Mouse (Mus musculus) embryonic facial prominence, embryonic 11.5 days (tissue): ENCODE results near the gene Cryz. TPM values are rescaled to one million over a fixed set of nuclear protein-coding genes. Genes with fewer than 3 reads are reported as not detected.
A peak's percentile ranks its signal among the peaks of the same experiment; 100 is the strongest.

Experiments
- ATAC-seq: fragments of 200-750 bp; cut with Nextera tagmentation; replicated peaks from 2 replicates; pipeline ENCODE4 v1.8.0; 2017; ENCODE audit warnings: low read depth; ENCODE audit not compliant: insufficient number of reproducible peaks, low FRiP score, low TSS enrichment
- DNase-seq: peaks from one replicate; pipeline ENCODE4 v3.0.0-alpha.2; 2015; ENCODE audit warnings: low spot score
- H3K27ac ChIP-seq: fragments of 300-500 bp; sonication (generic); replicated peaks from 2 replicates; pipeline ENCODE4 v1.5.1; 2014; ENCODE audit warnings: mild to moderate bottlenecking, low read depth, low read length, control low read depth
- H3K27me3 ChIP-seq: fragments of 300-500 bp; sonication (generic); 2 replicates; pipeline ENCODE4 v1.6.1; 2014; ENCODE audit warnings: mild to moderate bottlenecking, low read length, moderate library complexity, mixed read lengths; ENCODE audit not compliant: control insufficient read depth, insufficient read depth
- H3K36me3 ChIP-seq: fragments of 300-500 bp; sonication (generic); replicated peaks from 2 replicates; pipeline ENCODE4 v1.6.1; 2014; ENCODE audit warnings: low read depth, mild to moderate bottlenecking, low read length, moderate library complexity, mixed read lengths; ENCODE audit not compliant: control insufficient read depth, insufficient read depth
- H3K4me1 ChIP-seq: fragments of 300-500 bp; sonication (generic); 2 replicates; pipeline ENCODE4 v1.6.1; 2014; ENCODE audit warnings: low read length, mixed read lengths; ENCODE audit not compliant: control insufficient read depth, insufficient read depth
- H3K4me2 ChIP-seq: fragments of 300-500 bp; sonication (generic); 2 replicates; pipeline ENCODE4 v1.6.1; 2014; ENCODE audit warnings: low read depth, mild to moderate bottlenecking, control low read depth, low read length, moderate library complexity
- H3K4me3 ChIP-seq: fragments of 300-500 bp; sonication (generic); 2 replicates; pipeline ENCODE4 v1.5.1; 2014; ENCODE audit warnings: low read depth, low read length, control low read depth
- H3K9ac ChIP-seq: fragments of 300-500 bp; sonication (generic); replicated peaks from 2 replicates; pipeline ENCODE4 v1.6.1; 2014; ENCODE audit warnings: mild to moderate bottlenecking, control low read depth, low read length
- H3K9me3 ChIP-seq: fragments of 300-500 bp; sonication (generic); replicated peaks from 2 replicates; pipeline ENCODE4 v1.6.1; 2016; ENCODE audit warnings: mild to moderate bottlenecking, low read length, inconsistent platforms, mixed read lengths; ENCODE audit not compliant: control insufficient read depth
- WGBS: fragments of 180-500 bp; shearing (Covaris S2); extraction: QIAGEN DNeasy Blood & Tissue Kit; methylation state at CpG from one replicate; pipeline ENCODE4 v1.1.7; 2014; 5-methylcytosine and 5-hydroxymethylcytosine counted together
- polyA plus RNA-seq: library from polyadenylated mRNA; unstranded; fragments of >200 nt; fragmentation: Nextera tagmentation; extraction: Ambion mirVana; gene quantifications from 2 replicates; pipeline ENCODE4 v1.2.1, GENCODE M21; 2014

The Cryz gene
- polyA plus RNA-seq, 1 experiment from 2014 or later: 30.5 TPM

DNA sequence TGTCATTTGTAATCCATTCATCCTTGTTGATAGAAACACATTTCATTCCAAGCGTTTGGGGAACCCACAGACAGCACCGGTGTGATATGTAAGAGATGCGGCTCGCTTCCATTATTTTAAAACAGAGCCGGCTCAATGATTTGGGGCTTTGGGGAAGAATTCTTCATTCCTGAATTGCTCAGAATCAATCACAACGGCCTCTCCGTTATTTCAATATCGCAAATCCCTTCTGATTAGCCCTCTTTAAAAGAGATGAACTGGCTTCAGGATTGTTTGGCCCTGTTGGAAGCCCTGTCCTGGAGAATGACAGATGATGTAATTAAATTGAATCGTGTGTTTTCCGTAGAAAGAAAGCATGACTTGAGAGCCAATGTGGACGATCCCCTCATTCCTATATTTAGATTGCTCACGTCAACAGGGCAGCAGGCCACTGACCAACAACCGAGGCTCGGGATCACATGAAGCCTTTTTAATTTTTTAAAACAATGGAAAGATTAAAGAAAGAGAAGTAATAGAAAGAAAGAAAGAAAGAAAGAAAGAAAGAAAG, 26.4 kb upstream of the Cryz start:
- Histone ChIP-seq H3K36me3 (no peaks in the 10 kb centered on the region), H3K9me3 (no peaks in the 10 kb centered on the region), H3K27me3 (peaks cover 4% of the 10 kb centered on the region; the same call in 1 of the 2 replicates), H3K4me3 (no peak overlapping the region), H3K27ac (no peak overlapping the region), H3K4me2 (no peak overlapping the region), H3K9ac (no peak overlapping the region), H3K4me1 (0 out of 2 replicates have a peak, but pooled peaks cover 4% of the 10 kb centered on the region)
- 42% methylated on average over 14 of the region's 14 CpGs for WGBS
- DNase-seq (no peak), ATAC-seq (no peak)

DNA sequence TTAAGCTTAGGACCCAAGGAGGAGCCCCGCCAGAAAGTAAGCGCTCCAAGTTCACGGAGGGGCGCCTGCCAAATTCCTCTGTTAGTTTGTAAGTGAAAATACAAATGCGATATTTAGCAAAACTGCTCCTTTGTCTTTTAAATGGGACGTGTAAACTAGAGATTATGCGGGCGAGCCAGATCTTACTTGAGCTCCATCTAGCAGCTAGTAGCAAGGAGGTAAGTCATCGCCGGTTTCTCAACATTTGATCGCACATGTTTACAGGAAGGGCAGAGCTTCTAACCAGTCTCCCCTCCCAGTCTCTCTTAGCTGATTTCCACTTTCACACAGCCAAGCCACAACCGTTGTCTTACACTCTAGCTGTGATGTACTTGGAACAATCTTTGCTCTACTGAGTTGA, 25.7 kb upstream of the Cryz start:
- Histone ChIP-seq H3K9ac (no peak overlapping the region; the same call in 1 of the 2 replicates), H3K4me1 (0 out of 2 replicates have a peak, but pooled peaks cover 4% of the 10 kb centered on the region), H3K4me2 (peak overlapping the region; percentile 32), H3K27ac (peak overlapping the region; percentile 30; the same call in 1 of the 2 replicates), H3K27me3 (peaks cover 4% of the 10 kb centered on the region; the same call in 1 of the 2 replicates), H3K36me3 (no peaks in the 10 kb centered on the region), H3K4me3 (0 out of 2 replicates have a peak overlapping the region, but pooled peaks have one; percentile 2), H3K9me3 (no peaks in the 10 kb centered on the region)
- no peak for DNase-seq
- no peak for ATAC-seq
- 3% methylated on average over 12 of the region's 12 CpGs for WGBS

DNA sequence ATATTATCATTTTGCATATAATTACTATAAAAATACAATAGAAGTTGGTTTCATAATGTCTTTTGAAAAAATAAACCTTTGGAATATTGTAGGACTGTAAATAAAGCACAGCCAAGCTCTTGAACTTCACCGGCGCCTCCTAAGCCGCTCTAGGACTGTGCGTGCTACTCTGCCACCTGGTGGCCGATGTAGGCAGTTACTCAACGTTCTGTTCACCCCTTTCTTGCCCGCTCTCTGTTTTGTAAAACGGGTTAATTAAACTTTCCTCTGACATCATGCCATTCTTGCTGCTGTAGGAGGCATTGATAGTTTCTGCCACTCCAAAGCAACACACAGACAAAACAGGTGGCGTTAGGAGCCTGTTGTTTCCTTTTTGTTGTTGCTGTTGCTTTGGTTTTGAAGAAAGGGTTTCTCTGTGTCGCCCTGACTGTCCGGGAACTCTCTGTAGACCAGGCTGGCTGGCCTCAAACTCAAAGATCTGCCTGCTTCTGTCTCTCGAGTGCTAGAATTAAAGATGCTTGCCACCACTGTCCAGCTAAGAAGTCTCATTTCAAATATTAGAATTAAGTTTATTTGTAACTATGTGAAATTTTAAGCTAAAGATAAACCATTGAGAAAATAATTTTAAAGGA, 24.1 kb upstream of the Cryz start:
- no peak overlapping the region for H3K9ac ChIP-seq
- ATAC-seq: peak; percentile 73; the same call in 1 of the 2 replicates

DNA sequence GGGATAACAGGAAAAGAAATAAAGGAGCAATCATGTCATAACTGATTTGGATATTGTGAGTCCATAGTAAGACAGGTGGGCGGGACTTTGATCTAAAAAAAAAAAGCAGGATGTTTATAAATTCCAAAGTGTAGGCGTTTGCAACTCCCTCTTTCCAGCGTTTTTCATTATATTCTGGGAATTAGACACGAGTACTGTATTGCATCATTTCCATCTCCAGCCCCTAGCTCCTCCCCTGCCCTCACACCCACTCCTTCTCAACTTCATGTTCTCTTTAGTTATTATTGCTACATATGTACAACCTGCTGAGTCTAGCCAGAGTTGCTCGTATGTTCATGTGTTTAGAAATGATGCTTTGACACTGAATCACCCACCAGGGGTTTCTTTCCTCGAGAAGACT, 22.8 kb upstream of the Cryz start:
- 0 out of 2 replicates have a peak, but pooled peaks cover 4% of the 10 kb centered on the region for H3K4me1 ChIP-seq
- ATAC-seq (no peak), DNase-seq (no peak)
- H3K27me3 ChIP-seq: peaks cover 4% of the 10 kb centered on the region; the same call in 1 of the 2 replicates
- H3K9me3 ChIP-seq: no peaks in the 10 kb centered on the region
- no peak overlapping the region for H3K27ac ChIP-seq
- no peak overlapping the region for H3K4me3 ChIP-seq
- WGBS: 65% methylated on average over 6 of the region's 6 CpGs
- H3K9ac ChIP-seq: no peak overlapping the region
- H3K36me3 ChIP-seq: no peaks in the 10 kb centered on the region
- H3K4me2 ChIP-seq: no peak overlapping the region

More for the DNA sequence above, 24.1 kb upstream of the Cryz start:
- 13% methylated on average over 12 of the region's 12 CpGs for WGBS
- H3K4me1 ChIP-seq: 0 out of 2 replicates have a peak, but pooled peaks cover 4% of the 10 kb centered on the region
- no peaks in the 10 kb centered on the region for H3K9me3 ChIP-seq
- H3K4me2 ChIP-seq: no peak overlapping the region
- DNase-seq: peak; percentile 92
- H3K4me3 ChIP-seq: no peak overlapping the region
- peaks cover 4% of the 10 kb centered on the region; the same call in 1 of the 2 replicates for H3K27me3 ChIP-seq
- H3K27ac ChIP-seq: no peak overlapping the region
- no peaks in the 10 kb centered on the region for H3K36me3 ChIP-seq

DNA sequence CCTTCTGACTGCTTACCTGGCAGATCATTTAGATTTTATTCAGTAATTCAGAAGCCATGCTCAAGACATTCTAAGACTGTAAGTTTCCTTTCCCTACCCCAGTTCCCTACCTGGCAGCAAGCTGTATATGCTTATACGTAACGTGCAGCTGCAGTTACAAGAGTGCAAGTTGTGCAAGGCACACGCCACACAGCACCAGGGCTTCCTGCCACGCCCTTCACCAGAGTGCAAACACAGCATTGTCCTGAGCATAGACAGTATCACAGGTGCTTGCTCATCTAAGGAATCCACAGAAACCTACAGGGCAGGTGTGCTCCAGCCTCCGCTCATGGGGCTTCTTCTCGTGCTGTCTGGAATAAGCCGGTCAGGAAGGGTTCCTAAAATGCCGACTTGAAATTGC, 18.6 kb upstream of the Cryz start:
- Histone ChIP-seq H3K27ac (no peak overlapping the region), H3K4me3 (no peak overlapping the region), H3K9me3 (no peaks in the 10 kb centered on the region), H3K27me3 (no peaks in the 10 kb centered on the region), H3K4me1 (no peaks in the 10 kb centered on the region), H3K4me2 (no peak overlapping the region), H3K36me3 (no peaks in the 10 kb centered on the region), H3K9ac (no peak overlapping the region)
- WGBS: 98% methylated on average over 7 of the region's 8 CpGs
- no peak for ATAC-seq
- DNase-seq: no peak

DNA sequence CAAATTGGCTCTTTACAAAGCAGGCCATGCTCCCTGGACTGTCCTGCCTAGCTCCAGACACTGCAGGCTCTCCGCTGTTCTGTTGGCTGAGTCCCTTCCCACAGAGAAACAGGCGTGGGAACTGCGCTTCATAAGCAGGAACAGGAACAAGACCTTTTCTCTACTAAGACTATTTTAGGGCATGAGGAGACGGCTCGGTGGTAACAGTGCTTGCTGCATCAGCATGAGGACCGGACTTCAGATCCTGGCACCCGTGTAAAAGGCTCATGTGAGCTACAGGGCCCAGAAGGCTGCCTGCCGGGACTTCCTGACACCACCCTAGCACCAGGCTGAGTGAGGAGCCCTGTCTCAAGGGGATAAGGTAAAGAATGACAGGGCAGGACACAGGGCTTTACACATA, 12.2 kb upstream of the Cryz start:
- H3K27me3 ChIP-seq: no peaks in the 10 kb centered on the region
- no peaks in the 10 kb centered on the region for H3K4me1 ChIP-seq
- H3K27ac ChIP-seq: no peak overlapping the region
- no peaks in the 10 kb centered on the region for H3K9me3 ChIP-seq
- DNase-seq: no peak
- no peak overlapping the region for H3K4me2 ChIP-seq
- ATAC-seq: no peak
- H3K9ac ChIP-seq: no peak overlapping the region
- no peaks in the 10 kb centered on the region; the same call in 1 of the 2 replicates for H3K36me3 ChIP-seq
- no peak overlapping the region for H3K4me3 ChIP-seq
- whole genome bisulfite sequencing: 91% methylated on average over 8 of the region's 8 CpGs

DNA sequence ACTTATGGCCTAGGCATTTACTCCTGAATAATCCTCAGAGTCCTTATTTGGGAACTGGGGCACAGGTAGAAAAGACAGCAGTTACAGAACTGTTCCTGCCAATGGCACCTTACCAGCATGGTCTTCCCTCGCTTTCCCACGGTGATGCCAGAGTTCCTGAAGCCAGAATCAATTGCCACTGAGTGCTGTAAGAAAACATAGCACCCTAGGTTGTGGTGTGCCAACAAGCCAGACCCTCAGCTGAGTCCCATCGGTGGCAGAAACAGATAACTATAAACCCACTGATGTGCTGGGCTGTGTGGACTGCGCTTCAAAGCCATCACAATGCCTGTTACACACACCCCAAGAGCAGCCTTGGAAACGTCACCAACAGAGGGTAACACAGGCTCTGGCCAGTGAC, 5.5 kb upstream of the Cryz start:
- Histone ChIP-seq H3K4me2 (no peak overlapping the region), H3K9ac (no peak overlapping the region), H3K36me3 (peaks cover 9% of the 10 kb centered on the region), H3K4me1 (no peaks in the 10 kb centered on the region), H3K27me3 (no peaks in the 10 kb centered on the region), H3K4me3 (no peak overlapping the region), H3K9me3 (no peaks in the 10 kb centered on the region), H3K27ac (no peak overlapping the region)
- WGBS: 90% methylated on average over 5 of the region's 5 CpGs
- no peak for ATAC-seq
- DNase-seq: no peak

DNA sequence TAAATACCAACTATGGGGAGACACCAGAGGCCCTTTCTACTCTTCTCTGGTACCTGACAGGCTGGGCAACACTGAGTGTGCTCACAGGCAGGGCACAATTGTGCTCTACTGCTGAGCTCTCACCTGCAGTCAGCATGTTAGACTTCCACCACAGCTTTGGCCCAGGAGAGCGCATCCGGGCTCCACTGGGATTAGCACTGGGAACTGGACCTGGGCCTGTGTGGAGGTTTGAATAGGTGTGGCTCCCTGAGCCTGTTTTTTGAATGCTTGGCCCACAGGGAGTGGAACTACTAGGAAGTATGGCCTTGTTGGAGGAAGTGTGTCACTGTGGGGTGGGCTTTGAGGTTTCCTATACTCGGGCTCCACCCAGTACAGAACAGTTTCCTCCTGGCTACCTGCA, 4.9 kb upstream of the Cryz start:
- Histone ChIP-seq H3K4me3 (no peak overlapping the region), H3K4me1 (no peaks in the 10 kb centered on the region), H3K36me3 (peaks cover 9% of the 10 kb centered on the region), H3K4me2 (no peak overlapping the region), H3K9me3 (no peaks in the 10 kb centered on the region), H3K27ac (no peak overlapping the region), H3K9ac (no peak overlapping the region), H3K27me3 (no peaks in the 10 kb centered on the region)
- no peak for ATAC-seq
- WGBS: 94% methylated on average over 3 of the region's 3 CpGs
- DNase-seq: no peak
